7 mouse cellular contexts compared by ENCODE assay signal in genomic region chr11:50886231-50886932, GRCm38 (mm10). TPM values are rescaled to one million over a fixed set of nuclear protein-coding genes. Genes with fewer than 3 reads are reported as not detected.
DNase-seq lines count a peak whose midpoint lies in the region; ATAC-seq and TF ChIP-seq lines count a peak whose summit lies in the region.

No protein-coding gene starts in this region.

- WGBS in hindbrain, embryonic 12.5 days = 45% methylated on average over 8 of the region's 8 CpGs
- 47% methylated on average over 8 of the region's 8 CpGs for WGBS in liver, embryonic 16.5 days (ENCODE audit: insufficient replicate concordance)

- H3K9ac ChIP-seq in hindbrain, embryonic 12.5 days = peak overlapping the region; percentile 65
- no peak overlapping the region for H3K9ac ChIP-seq in liver, embryonic 16.5 days (ENCODE audit: low read depth, low read length)

- TF ChIP-seq POLR2A in cortical plate, adult 2 months (IDR thresholded peaks at IDR 0.05; ENCODE audit: extremely low read depth, insufficient read depth, low read length) = no peak

- H3K27ac ChIP-seq in cortical plate, adult 2 months (ENCODE audit: insufficient read depth, low read length) = no peak overlapping the region
- peak overlapping the region; percentile 81; the same call in 1 of the 2 replicates for H3K27ac ChIP-seq in hindbrain, embryonic 12.5 days
- no peak overlapping the region for H3K27ac ChIP-seq in liver, embryonic 16.5 days (ENCODE audit: low read length)

- peak overlapping the region; percentile 73 for H3K4me2 ChIP-seq in hindbrain, embryonic 12.5 days (replicated peaks)
- H3K4me2 ChIP-seq in liver, embryonic 16.5 days (ENCODE audit: low read depth, low read length) = peak overlapping the region; percentile 57; the same call in 1 of the 2 replicates

- no peak for TF ChIP-seq CTCF in cortical plate, adult 2 months (IDR thresholded peaks at IDR 0.05; ENCODE audit: extremely low read depth, insufficient read depth, low read length)

- H3K4me3 ChIP-seq in cortical plate, adult 2 months (ENCODE audit: insufficient read depth, low read length) = peak overlapping the region; percentile 51; the same call in 1 of the 2 replicates
- H3K4me3 ChIP-seq in hindbrain, embryonic 12.5 days = peak overlapping the region; percentile 53
- no peak overlapping the region for H3K4me3 ChIP-seq in liver, embryonic 16.5 days (ENCODE audit: low read depth, low read length)

- 0 out of 2 replicates have a peak, but pooled peaks cover 2% of the 10 kb centered on the region for H3K9me3 ChIP-seq in hindbrain, embryonic 12.5 days (replicated peaks)
- H3K9me3 ChIP-seq in liver, embryonic 16.5 days (replicated peaks; ENCODE audit: control insufficient read depth, low read length) = no peaks in the 10 kb centered on the region

- no peak; the same call in 1 of the 2 replicates for ATAC-seq in hindbrain, embryonic 12.5 days (ENCODE audit: low FRiP score)
- no peak for ATAC-seq in liver, embryonic 16.5 days (ENCODE audit: low read depth)

- DNase-seq in right cerebral cortex, postnatal 4 days = peak; percentile 19
- DNase-seq in right cerebral cortex, postnatal 25 days = no peak
- DNase-seq in B cell, adult 2 months = no peak
- no peak for DNase-seq in thymus, postnatal 36 days

- no peaks in the 10 kb centered on the region for H3K27me3 ChIP-seq in hindbrain, embryonic 12.5 days
- no peaks in the 10 kb centered on the region for H3K27me3 ChIP-seq in liver, embryonic 16.5 days (ENCODE audit: control insufficient read depth, insufficient read depth, low read depth, low read length)

- no peaks in the 10 kb centered on the region for H3K4me1 ChIP-seq in cortical plate, adult 2 months (ENCODE audit: control insufficient read depth, insufficient read depth, low read length)
- H3K4me1 ChIP-seq in hindbrain, embryonic 12.5 days = peaks cover 15% of the 10 kb centered on the region
- no peaks in the 10 kb centered on the region; the same call in none of the 2 replicates for H3K4me1 ChIP-seq in liver, embryonic 16.5 days (ENCODE audit: control insufficient read depth, low read depth, low read length)

- H3K36me3 ChIP-seq in hindbrain, embryonic 12.5 days = peaks cover 42% of the 10 kb centered on the region
- H3K36me3 ChIP-seq in liver, embryonic 16.5 days (ENCODE audit: control insufficient read depth, insufficient read depth) = no peaks in the 10 kb centered on the region

RNA-seq across cellular contexts. Expression of gene Zfp454, which starts 1.1 kb away (rescaled TPM):
- 5.1 and 5.6 TPM in 2 replicates for polyA plus RNA-seq in cortical plate, adult 2 months (2012; rRNA removed)
- polyA plus RNA-seq in hindbrain, embryonic 12.5 days (2016; fragmentation: Nextera tagmentation; extraction: Ambion mirVana) = 14.1 and 15.5 TPM in 2 replicates
- polyA plus RNA-seq in liver, embryonic 16.5 days (2015; fragmentation: Nextera tagmentation; extraction: Ambion mirVana) = 0.28 and 0.29 TPM in 2 replicates

RNA-seq across cellular contexts. Expression of gene Zfp2, which starts 29.6 kb away (rescaled TPM):
- 16.7 and 17.5 TPM in 2 replicates for polyA plus RNA-seq in cortical plate, adult 2 months (2012; rRNA removed)
- 35.0 and 37.3 TPM in 2 replicates for polyA plus RNA-seq in hindbrain, embryonic 12.5 days (2016; fragmentation: Nextera tagmentation; extraction: Ambion mirVana)
- polyA plus RNA-seq in liver, embryonic 16.5 days (2015; fragmentation: Nextera tagmentation; extraction: Ambion mirVana) = 1.6 and 1.9 TPM in 2 replicates

RNA-seq across cellular contexts. Expression of gene Grm6, which starts 35.9 kb away (rescaled TPM):
- not detected in 2 replicates for polyA plus RNA-seq in cortical plate, adult 2 months (2012; rRNA removed)
- polyA plus RNA-seq in hindbrain, embryonic 12.5 days (2016; fragmentation: Nextera tagmentation; extraction: Ambion mirVana) = not detected in 2 replicates
- polyA plus RNA-seq in liver, embryonic 16.5 days (2015; fragmentation: Nextera tagmentation; extraction: Ambion mirVana) = 0.02 TPM in 1 of 2 replicates, not detected in the other

RNA-seq across cellular contexts. Expression of gene Zfp879, which starts 45.0 kb away (rescaled TPM):
- 1.6 TPM in 2 replicates for polyA plus RNA-seq in cortical plate, adult 2 months (2012; rRNA removed)
- 0.75 and 0.79 TPM in 2 replicates for polyA plus RNA-seq in hindbrain, embryonic 12.5 days (2016; fragmentation: Nextera tagmentation; extraction: Ambion mirVana)
- polyA plus RNA-seq in liver, embryonic 16.5 days (2015; fragmentation: Nextera tagmentation; extraction: Ambion mirVana) = 0.08 TPM in 2 replicates

RNA-seq across cellular contexts. Expression of gene Zfp354b, which starts 45.1 kb away (rescaled TPM):
- polyA plus RNA-seq in cortical plate, adult 2 months (2012; rRNA removed) = 2.7 and 3.3 TPM in 2 replicates
- polyA plus RNA-seq in hindbrain, embryonic 12.5 days (2016; fragmentation: Nextera tagmentation; extraction: Ambion mirVana) = 1.4 and 3.1 TPM in 2 replicates
- polyA plus RNA-seq in liver, embryonic 16.5 days (2015; fragmentation: Nextera tagmentation; extraction: Ambion mirVana) = 0.13 and 0.15 TPM in 2 replicates
